Mouse (Mus musculus): ENCODE measurements around the gene Siglec1.

GRCm38 (mm10) chr2:131046025-131046424 lies 40.5 kb downstream of the Siglec1 start:
- TF ChIP-seq EP300 (IDR thresholded peaks at IDR 0.05; ENCODE audit: low read depth), result no peak
- TF ChIP-seq CTCF (IDR thresholded peaks at IDR 0.05; ENCODE audit: low read depth), result no peak
